Mouse (Mus musculus): ENCODE data around the gene Esrrb. TPM values are rescaled to one million over a fixed set of nuclear protein-coding genes. Genes with fewer than 3 reads are reported as not detected.

Gene Esrrb
- polyA plus RNA-seq, 1 experiment from 2014 or later = 0.42 TPM

DNA sequence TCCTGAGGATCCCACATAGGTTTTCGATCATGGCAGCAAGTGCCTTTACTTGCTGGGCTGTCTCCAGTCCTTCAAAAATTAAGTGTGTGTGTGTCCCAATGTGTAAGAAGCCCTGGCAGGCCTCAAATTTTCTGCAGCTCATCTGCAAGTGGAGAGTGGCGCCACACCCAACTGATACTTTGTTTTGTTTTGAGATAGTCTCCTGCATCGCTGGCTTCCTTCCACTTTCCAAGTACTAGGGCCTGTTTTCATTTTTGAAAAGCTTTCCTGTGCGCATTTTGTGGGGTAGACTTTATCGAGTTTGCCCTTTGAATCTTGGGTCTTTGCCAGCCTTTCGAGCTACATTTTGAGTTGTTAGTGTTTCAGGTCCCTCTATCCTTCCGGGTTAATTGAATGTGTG, 115.1 kb downstream of the Esrrb start:
- Histone ChIP-seq H3K4me1 (replicated peaks; ENCODE audit: control insufficient read depth, insufficient read depth, low read length) (no peaks in the 10 kb centered on the region), H3K9ac (ENCODE audit: low read depth, low read length) (no peak overlapping the region), H3K9me3 (ENCODE audit: control insufficient read depth) (no peaks in the 10 kb centered on the region), H3K27ac (ENCODE audit: low read depth, low read length) (no peak overlapping the region), H3K4me2 (replicated peaks; ENCODE audit: low read depth) (no peak overlapping the region), H3K36me3 (ENCODE audit: control insufficient read depth, insufficient read depth) (no peaks in the 10 kb centered on the region), H3K27me3 (replicated peaks; ENCODE audit: control insufficient read depth, insufficient read depth, low read length) (no peaks in the 10 kb centered on the region), H3K4me3 (ENCODE audit: low read depth, low read length) (no peak overlapping the region)
- ATAC-seq = no peak
- 60% methylated on average over 7 of the region's 7 CpGs for WGBS
- no peak for TF ChIP-seq CTCF (IDR thresholded peaks at IDR 0.05; ENCODE audit: low read depth)

DNA sequence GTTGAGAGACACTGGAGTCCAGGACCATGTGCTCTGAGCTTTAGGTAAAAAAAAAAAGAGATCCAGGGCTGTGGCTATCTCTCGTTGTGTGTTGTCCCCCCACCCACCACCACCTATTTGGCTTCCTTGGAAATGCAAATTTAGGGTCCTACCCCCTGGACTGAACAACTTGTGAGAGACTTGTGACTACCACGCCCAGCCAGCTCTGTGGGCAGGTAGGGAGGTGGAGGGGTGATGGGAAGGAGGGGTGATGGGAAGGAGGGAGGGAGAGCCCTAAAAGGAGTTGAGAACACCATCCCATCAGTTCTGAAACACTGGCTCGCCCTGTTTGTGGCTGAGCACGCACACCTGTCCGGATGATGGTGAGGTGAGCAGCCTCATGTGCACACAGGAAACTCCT, 118.0 kb downstream of the Esrrb start:
- no peaks in the 10 kb centered on the region for H3K36me3 ChIP-seq (ENCODE audit: control insufficient read depth, insufficient read depth)
- no peak for ATAC-seq
- H3K9ac ChIP-seq (ENCODE audit: low read depth, low read length) = no peak overlapping the region
- H3K4me1 ChIP-seq (replicated peaks; ENCODE audit: control insufficient read depth, insufficient read depth, low read length) = no peaks in the 10 kb centered on the region
- no peak overlapping the region for H3K27ac ChIP-seq (ENCODE audit: low read depth, low read length)
- H3K27me3 ChIP-seq (replicated peaks; ENCODE audit: control insufficient read depth, insufficient read depth, low read length) = no peaks in the 10 kb centered on the region
- H3K4me2 ChIP-seq (replicated peaks; ENCODE audit: low read depth) = no peak overlapping the region
- no peak overlapping the region for H3K4me3 ChIP-seq (ENCODE audit: low read depth, low read length)
- H3K9me3 ChIP-seq (ENCODE audit: control insufficient read depth) = no peaks in the 10 kb centered on the region
- WGBS = 78% methylated on average over 5 of the region's 5 CpGs
- no peak for TF ChIP-seq CTCF (IDR thresholded peaks at IDR 0.05; ENCODE audit: low read depth)

DNA sequence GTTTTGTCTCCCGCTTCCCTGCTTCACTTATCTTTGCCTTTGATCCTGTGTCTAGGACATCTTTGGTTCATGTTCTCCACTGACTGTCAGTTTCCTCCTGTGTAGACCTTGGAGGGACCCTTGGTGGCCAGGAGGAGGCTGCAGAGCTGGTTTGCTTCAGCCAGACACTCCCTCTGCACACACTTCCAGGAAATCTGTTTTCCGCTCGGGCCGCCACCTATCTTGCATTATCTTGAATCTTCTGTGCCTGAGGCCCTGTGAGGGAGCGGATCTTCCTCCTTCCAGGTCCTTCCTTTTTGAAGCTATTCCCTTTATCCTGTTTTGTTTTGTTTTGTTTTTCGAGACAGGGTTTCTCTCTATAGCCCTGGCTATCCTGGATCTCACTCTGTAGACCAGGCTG, 121.1 kb downstream of the Esrrb start:
- no peaks in the 10 kb centered on the region for H3K4me1 ChIP-seq (replicated peaks; ENCODE audit: control insufficient read depth, insufficient read depth, low read length)
- no peak overlapping the region for H3K4me3 ChIP-seq (ENCODE audit: low read depth, low read length)
- H3K4me2 ChIP-seq (replicated peaks; ENCODE audit: low read depth) = no peak overlapping the region
- ATAC-seq = no peak
- no peaks in the 10 kb centered on the region for H3K9me3 ChIP-seq (ENCODE audit: control insufficient read depth)
- no peak overlapping the region for H3K27ac ChIP-seq (ENCODE audit: low read depth, low read length)
- no peak for TF ChIP-seq CTCF (IDR thresholded peaks at IDR 0.05; ENCODE audit: low read depth)
- H3K9ac ChIP-seq (ENCODE audit: low read depth, low read length) = no peak overlapping the region
- H3K27me3 ChIP-seq (replicated peaks; ENCODE audit: control insufficient read depth, insufficient read depth, low read length) = no peaks in the 10 kb centered on the region
- WGBS = 66% methylated on average over 6 of the region's 6 CpGs
- H3K36me3 ChIP-seq (ENCODE audit: control insufficient read depth, insufficient read depth) = no peaks in the 10 kb centered on the region

DNA sequence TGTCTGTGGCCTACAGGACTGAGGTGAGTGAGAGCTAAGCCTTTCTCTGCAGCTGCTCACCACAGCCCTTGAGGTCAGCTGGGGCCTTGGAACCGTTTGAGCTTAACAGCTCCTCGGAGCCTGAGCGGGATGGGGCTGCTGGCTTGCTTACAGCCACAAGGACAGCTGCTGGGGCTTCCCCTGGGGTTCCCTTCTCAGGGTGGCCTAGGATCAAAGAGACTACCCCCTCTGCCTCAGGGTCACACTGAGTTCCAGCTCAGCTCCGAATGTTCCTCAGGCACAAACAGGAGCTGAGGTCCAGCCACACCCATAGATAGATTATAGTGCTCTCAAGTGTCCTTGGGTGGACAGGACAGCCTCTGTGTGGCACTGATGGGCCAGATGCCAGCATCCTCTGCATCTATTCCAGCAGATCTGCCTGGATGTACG, 122.5 kb downstream of the Esrrb start:
- H3K4me3 ChIP-seq (ENCODE audit: low read depth, low read length) = no peak overlapping the region
- no peak overlapping the region for H3K27ac ChIP-seq (ENCODE audit: low read depth, low read length)
- H3K4me2 ChIP-seq (replicated peaks; ENCODE audit: low read depth) = no peak overlapping the region
- no peaks in the 10 kb centered on the region for H3K27me3 ChIP-seq (replicated peaks; ENCODE audit: control insufficient read depth, insufficient read depth, low read length)
- no peaks in the 10 kb centered on the region for H3K9me3 ChIP-seq (ENCODE audit: control insufficient read depth)
- TF ChIP-seq CTCF (IDR thresholded peaks at IDR 0.05; ENCODE audit: low read depth) = no peak
- ATAC-seq = no peak
- H3K36me3 ChIP-seq (ENCODE audit: control insufficient read depth, insufficient read depth) = no peaks in the 10 kb centered on the region
- 44% methylated on average over 5 of the region's 5 CpGs for WGBS
- no peak overlapping the region for H3K9ac ChIP-seq (ENCODE audit: low read depth, low read length)
- H3K4me1 ChIP-seq (replicated peaks; ENCODE audit: control insufficient read depth, insufficient read depth, low read length) = no peaks in the 10 kb centered on the region

GRCm38 (mm10) chr12:86488005-86488404, 127.1 kb downstream of the Esrrb start:
- Histone ChIP-seq H3K9ac (ENCODE audit: low read depth, low read length) (no peak overlapping the region), H3K9me3 (ENCODE audit: control insufficient read depth) (no peaks in the 10 kb centered on the region), H3K27me3 (replicated peaks; ENCODE audit: control insufficient read depth, insufficient read depth, low read length) (no peaks in the 10 kb centered on the region), H3K36me3 (ENCODE audit: control insufficient read depth, insufficient read depth) (no peaks in the 10 kb centered on the region), H3K4me3 (ENCODE audit: low read depth, low read length) (no peak overlapping the region), H3K4me2 (replicated peaks; ENCODE audit: low read depth) (no peak overlapping the region), H3K27ac (ENCODE audit: low read depth, low read length) (no peak overlapping the region), H3K4me1 (replicated peaks; ENCODE audit: control insufficient read depth, insufficient read depth, low read length) (no peaks in the 10 kb centered on the region)
- ATAC-seq = no peak
- 69% methylated on average over 3 of the region's 3 CpGs for WGBS
- no peak for TF ChIP-seq CTCF (IDR thresholded peaks at IDR 0.05; ENCODE audit: low read depth)

GRCm38 (mm10) chr12:86490052-86490451, 129.1 kb downstream of the Esrrb start:
- H3K4me3 ChIP-seq (ENCODE audit: low read depth, low read length) = no peak overlapping the region
- no peak for ATAC-seq
- no peaks in the 10 kb centered on the region for H3K4me1 ChIP-seq (replicated peaks; ENCODE audit: control insufficient read depth, insufficient read depth, low read length)
- no peaks in the 10 kb centered on the region for H3K36me3 ChIP-seq (ENCODE audit: control insufficient read depth, insufficient read depth)
- no peak overlapping the region for H3K27ac ChIP-seq (ENCODE audit: low read depth, low read length)
- TF ChIP-seq CTCF (IDR thresholded peaks at IDR 0.05; ENCODE audit: low read depth) = no peak
- WGBS = 68% methylated on average over 5 of the region's 5 CpGs
- no peak overlapping the region for H3K4me2 ChIP-seq (replicated peaks; ENCODE audit: low read depth)
- H3K27me3 ChIP-seq (replicated peaks; ENCODE audit: control insufficient read depth, insufficient read depth, low read length) = no peaks in the 10 kb centered on the region
- no peaks in the 10 kb centered on the region for H3K9me3 ChIP-seq (ENCODE audit: control insufficient read depth)
- H3K9ac ChIP-seq (ENCODE audit: low read depth, low read length) = no peak overlapping the region

GRCm38 (mm10) chr12:86491500-86491899, 130.6 kb downstream of the Esrrb start:
- 69% methylated on average over 3 of the region's 3 CpGs for WGBS
- H3K9ac ChIP-seq (ENCODE audit: low read depth, low read length) = no peak overlapping the region
- no peak overlapping the region for H3K4me2 ChIP-seq (replicated peaks; ENCODE audit: low read depth)
- no peaks in the 10 kb centered on the region for H3K4me1 ChIP-seq (replicated peaks; ENCODE audit: control insufficient read depth, insufficient read depth, low read length)
- H3K36me3 ChIP-seq (ENCODE audit: control insufficient read depth, insufficient read depth) = no peaks in the 10 kb centered on the region
- no peak for TF ChIP-seq CTCF (IDR thresholded peaks at IDR 0.05; ENCODE audit: low read depth)
- H3K9me3 ChIP-seq (ENCODE audit: control insufficient read depth) = no peaks in the 10 kb centered on the region
- no peak overlapping the region for H3K4me3 ChIP-seq (ENCODE audit: low read depth, low read length)
- H3K27ac ChIP-seq (ENCODE audit: low read depth, low read length) = no peak overlapping the region
- ATAC-seq = no peak
- H3K27me3 ChIP-seq (replicated peaks; ENCODE audit: control insufficient read depth, insufficient read depth, low read length) = no peaks in the 10 kb centered on the region
